Mouse (Mus musculus) testis, postnatal 10 days (tissue): ENCODE measurements around the gene Ltbp3.

Experiments
- DNase-seq: peaks from one replicate; pipeline ENCODE4 v3.0.0; 2021; ENCODE audit warnings: low spot score

Gene Ltbp3

GRCm38 (mm10) chr19:5740320-5741317 is at the start of gene Ltbp3:
Ltbp3 (plus strand) TSS chr19:5740904.
- DNase-seq: peak; percentile 86

DNA sequence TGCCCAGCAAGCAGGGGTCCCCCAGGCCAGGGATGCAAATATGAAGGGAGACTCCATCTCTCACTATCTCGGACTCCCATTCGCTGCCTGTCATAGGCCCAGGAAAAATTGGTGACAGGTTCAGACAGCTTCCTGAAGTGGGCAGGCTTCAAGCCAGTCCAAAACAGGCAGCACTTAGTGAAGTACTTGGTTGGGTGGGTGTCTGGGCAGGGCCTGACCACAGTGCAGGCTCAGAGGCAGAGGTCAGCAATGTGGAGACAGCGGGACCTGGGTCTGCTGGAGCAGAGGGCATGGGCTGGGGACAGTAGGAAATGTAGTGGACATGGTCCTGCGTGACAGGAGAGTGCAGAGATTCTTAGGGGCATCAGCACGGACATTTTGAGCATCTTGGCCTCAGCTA is 49.1 kb upstream of the Ltbp3 start:
- no peak for DNase-seq

GRCm38 (mm10) chr19:5692086-5692912 is 48.4 kb upstream of the Ltbp3 start:
- no peak for DNase-seq

- no peak for DNase-seq
Observed at GRCm38 (mm10) chr19:5692913-5693396, 47.7 kb upstream of the Ltbp3 start.

- DNase-seq: no peak
Observed at GRCm38 (mm10) chr19:5693801-5694200, 46.9 kb upstream of the Ltbp3 start.

- no peak for DNase-seq
Observed at GRCm38 (mm10) chr19:5695849-5696462, 44.7 kb upstream of the Ltbp3 start.

GRCm38 (mm10) chr19:5704163-5704800 is 36.4 kb upstream of the Ltbp3 start, which contains the start of gene Kcnk7:
Kcnk7 (plus strand) TSS chr19:5704367.
- DNase-seq: no peak

DNA sequence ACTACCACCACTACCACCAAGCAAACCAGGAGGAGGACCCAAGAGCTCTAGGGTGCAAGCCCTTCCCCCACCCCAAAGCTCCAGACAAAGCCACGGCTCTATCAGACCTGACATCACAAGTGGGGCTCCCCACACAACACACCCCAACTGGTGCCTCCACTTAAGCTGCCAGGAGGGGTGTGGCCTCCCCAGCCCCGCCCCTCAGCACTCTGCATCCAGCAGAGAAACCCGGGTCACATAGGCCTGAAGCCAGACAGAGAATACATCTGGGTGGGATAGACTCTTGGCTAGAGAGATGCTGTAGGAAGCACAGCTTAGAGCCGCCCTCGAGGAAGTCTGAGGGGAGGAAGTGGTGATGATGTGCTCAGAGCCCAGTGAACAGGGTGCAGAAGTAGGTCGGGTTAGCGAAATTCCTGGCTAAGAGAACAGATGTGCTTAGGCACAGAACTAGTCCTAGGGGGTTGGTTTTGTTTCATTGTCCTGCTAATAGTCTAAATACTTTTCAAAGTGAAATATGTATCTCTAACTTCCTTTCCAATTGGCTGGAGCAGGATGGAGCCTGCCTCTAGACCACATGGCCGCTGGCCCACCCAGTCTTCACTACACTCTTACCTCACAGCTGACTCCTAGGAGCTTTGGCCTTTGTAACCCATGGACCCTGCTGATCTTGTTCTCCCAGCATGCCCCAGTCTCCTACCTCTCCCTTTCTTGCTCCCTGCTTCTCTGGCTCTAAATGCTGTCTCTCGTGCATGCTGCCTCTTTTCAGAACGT is 35.7 kb upstream of the Ltbp3 start:
- peak; percentile 73 for DNase-seq

DNA sequence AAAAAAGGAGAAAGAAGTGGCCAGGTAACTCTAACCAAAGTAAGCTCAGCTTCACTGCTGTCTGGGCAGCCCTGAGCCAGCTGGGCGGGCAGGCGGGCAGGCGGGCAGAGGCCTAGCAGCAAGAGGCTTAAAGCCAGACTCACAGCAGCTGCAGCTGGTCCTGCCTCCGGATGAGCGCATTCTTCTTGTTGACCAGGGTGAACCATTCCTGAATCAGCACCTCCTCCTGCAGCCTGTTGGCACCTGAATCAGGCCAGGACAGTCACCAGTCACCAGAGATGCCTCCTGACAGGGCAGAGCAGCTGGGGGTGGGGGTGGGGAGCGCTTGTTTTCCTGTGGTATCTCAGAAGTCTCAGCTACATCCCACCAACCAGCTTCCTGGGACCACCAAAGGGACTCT is 30.6 kb upstream of the Ltbp3 start:
- DNase-seq: no peak

GRCm38 (mm10) chr19:5710581-5710980 is 30.1 kb upstream of the Ltbp3 start:
- no peak for DNase-seq

- no peak for DNase-seq
Observed at GRCm38 (mm10) chr19:5711218-5711617, 29.5 kb upstream of the Ltbp3 start.

DNA sequence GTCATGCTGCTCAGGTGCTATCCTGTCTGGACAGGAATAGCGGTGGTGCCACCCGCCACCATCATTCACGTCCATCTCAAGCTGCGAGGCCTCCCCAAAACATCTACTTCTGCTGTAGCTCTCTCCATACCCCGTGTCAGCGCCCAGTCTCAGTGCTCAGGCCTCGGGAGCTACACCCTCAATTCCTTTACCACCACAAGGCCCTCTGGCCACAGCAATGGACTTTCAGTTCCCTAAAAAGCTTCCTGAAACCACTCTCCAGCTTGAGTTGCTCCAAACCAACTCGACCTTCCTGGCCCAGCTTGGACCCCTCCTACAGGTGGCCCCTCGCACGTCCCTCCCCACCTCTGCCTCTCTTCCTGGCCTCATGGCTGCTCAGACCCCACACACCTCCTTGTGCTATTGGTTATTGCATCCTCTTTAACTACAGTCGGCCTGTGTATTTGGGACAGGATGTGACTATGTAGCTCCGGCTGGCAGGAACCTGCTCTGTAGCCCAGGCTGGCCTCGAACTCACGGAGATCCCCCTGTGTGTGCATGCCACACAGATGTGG is 28.7 kb upstream of the Ltbp3 start:
- no peak for DNase-seq

GRCm38 (mm10) chr19:5713255-5713654 is 27.4 kb upstream of the Ltbp3 start:
- DNase-seq: no peak

DNA sequence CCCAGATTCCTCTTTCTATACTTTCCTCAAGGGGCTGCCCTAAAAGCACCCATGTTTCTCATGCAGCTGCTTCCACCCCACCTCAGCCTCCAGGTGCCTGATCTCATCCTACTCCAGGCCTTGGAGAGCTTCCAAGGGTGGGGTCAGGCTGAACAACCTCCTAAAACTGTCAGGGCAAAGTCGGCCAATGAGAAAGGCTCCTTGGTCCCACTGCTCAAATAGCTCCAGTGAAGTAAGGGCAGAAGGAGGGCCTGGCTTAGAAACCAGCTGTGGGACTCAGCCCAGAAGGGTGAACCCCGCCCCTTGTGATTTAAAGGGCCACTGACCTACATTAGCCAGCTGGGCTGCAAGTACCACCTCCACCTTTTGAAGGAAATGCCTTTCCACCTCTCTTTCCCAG is 27.0 kb upstream of the Ltbp3 start:
- DNase-seq: no peak

DNA sequence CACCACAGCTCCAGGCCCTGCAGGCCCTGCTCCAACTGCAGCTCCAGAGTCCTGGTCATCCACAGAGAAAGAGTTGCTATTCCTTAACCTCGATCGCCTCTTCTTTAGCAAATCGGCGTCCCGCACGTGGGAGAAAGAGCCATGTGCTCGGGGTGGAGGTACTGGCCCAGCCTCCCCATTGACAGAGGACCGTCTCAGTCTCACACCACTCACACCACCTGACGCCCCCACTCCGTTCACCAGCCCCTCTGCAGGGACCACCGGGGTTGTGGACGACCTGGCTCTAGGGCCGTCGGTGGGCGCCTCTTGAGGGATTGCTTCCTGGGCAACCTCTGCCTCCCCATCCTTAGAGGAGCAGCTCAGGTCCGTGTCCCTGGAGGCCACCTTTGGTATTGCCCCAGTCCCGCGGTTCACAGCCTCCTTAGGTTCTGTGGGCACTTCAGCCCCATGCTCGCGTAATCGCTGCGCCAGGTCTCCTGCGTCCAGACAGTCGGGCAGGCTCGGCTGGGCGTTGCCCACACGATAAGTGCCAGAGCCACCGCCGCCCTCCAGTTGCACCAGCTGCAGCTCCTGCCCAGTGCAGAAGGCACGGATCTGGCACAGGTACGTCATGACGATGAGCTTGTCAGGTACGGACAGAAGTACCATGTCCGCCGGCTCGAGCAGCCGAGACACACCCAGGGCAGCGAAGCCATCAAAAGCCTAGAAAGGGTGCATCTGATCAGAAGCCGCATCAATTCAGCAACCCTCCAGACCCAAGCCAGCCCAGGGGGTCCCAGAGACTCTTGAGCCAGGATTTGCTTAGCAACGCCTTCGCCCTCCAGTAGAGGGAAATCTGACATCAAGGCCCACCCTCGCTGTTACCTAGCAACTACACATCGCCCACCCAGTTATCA is 24.7 kb upstream of the Ltbp3 start:
- DNase-seq: peak; percentile 73

DNA sequence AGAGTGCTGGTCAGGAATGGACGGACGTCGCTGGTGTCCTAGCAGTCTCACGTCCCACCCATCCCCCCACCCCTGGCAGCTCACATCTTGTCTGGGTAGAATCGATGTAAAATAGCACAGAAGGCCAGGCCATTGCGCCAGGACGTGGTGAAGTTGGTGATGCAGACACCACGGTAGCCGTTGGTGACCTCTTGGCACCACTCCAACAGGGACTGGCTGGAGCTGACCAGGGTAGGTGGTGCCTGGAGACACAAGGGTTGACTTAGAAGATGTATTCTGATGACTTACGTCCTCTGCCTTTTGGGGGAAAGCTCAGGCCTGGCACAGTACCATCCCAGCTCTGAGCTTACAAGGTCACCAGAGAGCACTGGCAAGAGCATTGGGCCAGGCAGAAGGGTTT is 23.7 kb upstream of the Ltbp3 start:
- DNase-seq: no peak

DNA sequence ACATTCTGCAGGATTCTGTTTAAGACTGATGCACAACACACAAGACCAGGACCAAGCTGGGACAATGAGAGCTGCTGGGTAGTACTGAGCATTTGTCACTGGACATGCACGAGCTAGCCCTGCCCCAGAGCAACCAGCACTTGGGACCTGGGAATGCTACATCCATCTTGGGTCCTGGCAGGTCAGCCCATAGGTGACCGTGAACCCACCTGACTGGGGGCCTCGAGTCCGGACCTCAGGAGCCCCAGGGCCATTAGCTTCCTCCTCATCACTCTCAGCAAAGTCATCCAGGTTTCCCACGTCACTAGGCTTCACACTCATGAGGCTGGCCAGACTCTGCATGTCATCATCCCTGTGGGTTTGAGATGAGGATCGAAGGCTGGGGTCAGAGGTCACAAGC is 19.5 kb upstream of the Ltbp3 start:
- DNase-seq: no peak

GRCm38 (mm10) chr19:5722848-5723425 is 17.8 kb upstream of the Ltbp3 start:
- DNase-seq: no peak

GRCm38 (mm10) chr19:5723934-5724548 is 16.7 kb upstream of the Ltbp3 start:
- no peak for DNase-seq
